Mouse (Mus musculus) Patski (cell line): ENCODE results near the gene Gm14862. TPM values are rescaled to one million over a fixed set of nuclear protein-coding genes. Genes with fewer than 3 reads are reported as not detected.

Experiments used
- ATAC-seq: fragments of 100-300 bp; one replicate; pipeline ENCODE4 v1.8.0; 2021
- CTCF ChIA-PET: fragments of 350-600 bp; sonication (Branson Sonifier 250); formaldehyde crosslinking; loops from one replicate; lab custom pipeline; 2022; ENCODE audit warnings: inconsistent platforms; lab: Charles Lee
- POLR2A ChIA-PET: fragments of 350-600 bp; sonication (Branson Sonifier 250); formaldehyde crosslinking; loops from one replicate; lab custom pipeline; 2022; ENCODE audit warnings: antibody characterized with exemption, inconsistent platforms; lab: Charles Lee
- DNase-seq: peaks from one replicate; pipeline ENCODE4 v3.0.0-alpha.2; 2011; ENCODE audit warnings: low read depth, low spot score
- H3K27me3 ChIP-seq: fragments of 371-371 bp; one replicate; pipeline ENCODE4 v1.5.1; 2021
- CTCF ChIP-seq: fragments of 100-300 bp; IDR thresholded peaks from one replicate; pipeline ENCODE4 v1.5.1; 2021
- in situ Hi-C: fragments of 300-500 bp; cut with MboI; formaldehyde crosslinking; loops from 3 replicates; pipeline ENCODE4 v1.11.1; 2018; ENCODE audit warnings: low pct_unique_long_range_greater_than_20kb, mixed read lengths
- polyA plus RNA-seq: library from polyadenylated mRNA; unstranded; gene quantifications from one replicate; pipeline ENCODE4 v1.2.3, GENCODE M21; 2021

Gm14862 gene
- polyA plus RNA-seq, 1 experiment from 2014 or later, result not detected

GRCm38 (mm10) chrX:9271112-9271511 lies 14.4 kb upstream of the Gm14862 start:
- H3K27me3 ChIP-seq, result peaks cover 40% of the 10 kb centered on the region
- ChIA-PET CTCF (interaction anchor here (1.7 kb wide), 1 partner anchor 9 kb away, joined by 3 read pairs; no protein-coding TSS in a partner anchor), POLR2A (no interaction called here)
- no peak for TF ChIP-seq CTCF
- in situ Hi-C loops, result no loop called here
- ATAC-seq (no peak), DNase-seq (no peak)

GRCm38 (mm10) chrX:9259267-9259666 lies 2.6 kb upstream of the Gm14862 start:
- CTCF ChIA-PET, result interaction anchor here (1.0 kb wide), 1 partner anchor 58 kb away, joined by 3 read pairs; no protein-coding TSS in a partner anchor

GRCm38 (mm10) chrX:9257831-9258230 lies 1.1 kb upstream of the Gm14862 start:
- TF ChIP-seq CTCF, result no peak
- peaks cover 17% of the 10 kb centered on the region for H3K27me3 ChIP-seq
- in situ Hi-C loops, result no loop called here
- DNase-seq (no peak), ATAC-seq (no peak)
- ChIA-PET POLR2A (no interaction called here), CTCF (no interaction called here)

More at GRCm38 (mm10) chrX:9259267-9259666, 2.6 kb upstream of the Gm14862 start:
- TF ChIP-seq CTCF, result no peak
- POLR2A ChIA-PET, result no interaction called here
- in situ Hi-C loops, result no loop called here
- H3K27me3 ChIP-seq, result peaks cover 32% of the 10 kb centered on the region
- ATAC-seq (no peak), DNase-seq (no peak)

- no peak for TF ChIP-seq CTCF
- no peak for DNase-seq
- in situ Hi-C loops, result no loop called here
- ChIA-PET CTCF (no interaction called here), POLR2A (no interaction called here)
- ATAC-seq, result no peak
- H3K27me3 ChIP-seq, result peaks cover 38% of the 10 kb centered on the region
Observed at GRCm38 (mm10) chrX:9254901-9255300, 1.8 kb downstream of the Gm14862 start.

- POLR2A ChIA-PET, result no interaction called here
- DNase-seq (no peak), ATAC-seq (no peak)
- H3K27me3 ChIP-seq, result peaks cover 34% of the 10 kb centered on the region
- CTCF ChIA-PET, result no interaction called here
- TF ChIP-seq CTCF, result no peak
- in situ Hi-C loops, result no loop called here
Observed at GRCm38 (mm10) chrX:9253990-9254389, 2.7 kb downstream of the Gm14862 start.

- DNase-seq (no peak), ATAC-seq (no peak)
- ChIA-PET CTCF (no interaction called here), POLR2A (no interaction called here)
- in situ Hi-C loops, result no loop called here
- no peak for TF ChIP-seq CTCF
- H3K27me3 ChIP-seq, result peaks cover 40% of the 10 kb centered on the region
Observed at GRCm38 (mm10) chrX:9248911-9249310, 7.8 kb downstream of the Gm14862 start.

GRCm38 (mm10) chrX:9244603-9245336 lies 11.9 kb downstream of the Gm14862 start:
- POLR2A ChIA-PET, result no interaction called here
- TF ChIP-seq CTCF, result no peak
- no peak for ATAC-seq
- CTCF ChIA-PET, result no interaction called here
- DNase-seq, result no peak
- in situ Hi-C loops, result no loop called here
- H3K27me3 ChIP-seq, result peaks cover 18% of the 10 kb centered on the region

GRCm38 (mm10) chrX:9243381-9243864 lies 13.3 kb downstream of the Gm14862 start:
- peaks cover 13% of the 10 kb centered on the region for H3K27me3 ChIP-seq
- no peak for TF ChIP-seq CTCF
- no peak for DNase-seq
- ChIA-PET CTCF (no interaction called here), POLR2A (no interaction called here)
- in situ Hi-C loops, result no loop called here
- no peak for ATAC-seq

GRCm38 (mm10) chrX:9240737-9241591 lies 15.7 kb downstream of the Gm14862 start:
- CTCF ChIA-PET, result interaction anchor here (1.2 kb wide), 1 partner anchor 15 kb away, joined by 3 read pairs; no protein-coding TSS in a partner anchor
- ATAC-seq (peak; percentile 57), DNase-seq (no peak)
- in situ Hi-C loops, result no loop called here
- TF ChIP-seq CTCF, result no peak
- POLR2A ChIA-PET, result no interaction called here
- H3K27me3 ChIP-seq, result peaks cover 9% of the 10 kb centered on the region

- POLR2A ChIA-PET, result no interaction called here
- in situ Hi-C loops, result no loop called here
Observed at GRCm38 (mm10) chrX:9227105-9227504, 29.6 kb downstream of the Gm14862 start.

More at GRCm38 (mm10) chrX:9227105-9227504, 29.6 kb downstream of the Gm14862 start:
- DNase-seq (no peak), ATAC-seq (no peak)
- CTCF ChIA-PET, result interaction anchor here (1.1 kb wide), 1 partner anchor 10 kb away, joined by 3 read pairs; no protein-coding TSS in a partner anchor
- TF ChIP-seq CTCF, result no peak
- peaks cover 3% of the 10 kb centered on the region for H3K27me3 ChIP-seq
